Mouse (Mus musculus): ENCODE measurements around the gene Fam102a. TPM values are rescaled to one million over a fixed set of nuclear protein-coding genes. Genes with fewer than 3 reads are reported as not detected.
"Not testable (repeated sequence)": the region's sequence is repeated elsewhere in the genome, so short reads cannot be mapped to it uniquely, and the experiment has no call there.

Fam102a gene
- total RNA-seq (2014; rRNA removed) (23.6 and 25.4 TPM in 2 replicates), polyA plus RNA-seq (2015; fragmentation: Nextera tagmentation; extraction: Ambion mirVana) (7.9 and 8.2 TPM in 2 replicates)

- Histone ChIP-seq H3K27ac (peak within 1 kb of the TSS; percentile 94), H3K27me3 (ENCODE audit: insufficient read depth, low read length) (no peaks in the 10 kb centered on the region), H3K9ac (replicated peaks; ENCODE audit: low read length) (peak within 1 kb of the TSS; percentile 99), H3K4me1 (ENCODE audit: insufficient read depth, low read length) (peaks cover 23% of the 10 kb centered on the region), H3K4me2 (ENCODE audit: low read depth, low read length) (peak within 1 kb of the TSS; percentile 74), H3K36me3 (ENCODE audit: insufficient read depth, low read length) (no peaks in the 10 kb centered on the region), H3K4me3 (ENCODE audit: low read length) (peak within 1 kb of the TSS; percentile 97), H3K9me3 (ENCODE audit: low read length) (no peaks in the 10 kb centered on the region)
- ATAC-seq: peak; percentile 97
- DNase-seq (ENCODE audit: low spot score): peak; percentile 98
- no peak for TF ChIP-seq CTCF (IDR thresholded peaks at IDR 0.05; ENCODE audit: low read depth)
- under 1% methylated on average over 64 of the region's 67 CpGs for WGBS
Measured at GRCm38 (mm10) chr2:32534733-32535471, at the start of gene Fam102a. Fam102a (plus strand) TSS chr2:32535332.

- WGBS: 91% methylated on average over 4 of the region's 4 CpGs
Measured at GRCm38 (mm10) chr2:32485751-32486150, 49.4 kb upstream of the Fam102a start.

GRCm38 (mm10) chr2:32486155-32486554, 49.0 kb upstream of the Fam102a start:
- H3K9me3 ChIP-seq (ENCODE audit: low read length): no peaks in the 10 kb centered on the region
- no peak overlapping the region for H3K4me2 ChIP-seq (ENCODE audit: low read depth, low read length)
- H3K4me3 ChIP-seq (ENCODE audit: low read length): no peak overlapping the region
- no peak overlapping the region for H3K27ac ChIP-seq
- H3K36me3 ChIP-seq (ENCODE audit: insufficient read depth, low read length): no peaks in the 10 kb centered on the region
- DNase-seq (ENCODE audit: low spot score) (no peak), ATAC-seq (no peak)
- TF ChIP-seq CTCF (IDR thresholded peaks at IDR 0.05; ENCODE audit: low read depth): no peak
- no peaks in the 10 kb centered on the region for H3K27me3 ChIP-seq (ENCODE audit: insufficient read depth, low read length)
- no peak overlapping the region for H3K9ac ChIP-seq (replicated peaks; ENCODE audit: low read length)
- 81% methylated on average over 9 of the region's 9 CpGs for WGBS
- no peaks in the 10 kb centered on the region for H3K4me1 ChIP-seq (ENCODE audit: insufficient read depth, low read length)

More at GRCm38 (mm10) chr2:32485751-32486150, 49.4 kb upstream of the Fam102a start:
- Histone ChIP-seq H3K36me3 (ENCODE audit: insufficient read depth, low read length) (no peaks in the 10 kb centered on the region), H3K4me3 (ENCODE audit: low read length) (no peak overlapping the region), H3K9me3 (ENCODE audit: low read length) (no peaks in the 10 kb centered on the region), H3K4me1 (ENCODE audit: insufficient read depth, low read length) (no peaks in the 10 kb centered on the region), H3K27ac (no peak overlapping the region), H3K9ac (replicated peaks; ENCODE audit: low read length) (no peak overlapping the region), H3K4me2 (ENCODE audit: low read depth, low read length) (no peak overlapping the region), H3K27me3 (ENCODE audit: insufficient read depth, low read length) (no peaks in the 10 kb centered on the region)
- DNase-seq (ENCODE audit: low spot score): no peak
- no peak for ATAC-seq
- TF ChIP-seq CTCF (IDR thresholded peaks at IDR 0.05; ENCODE audit: low read depth): no peak

- no peaks in the 10 kb centered on the region for H3K4me1 ChIP-seq (ENCODE audit: insufficient read depth, low read length)
- WGBS: 8% methylated on average over 6 of the region's 6 CpGs
Measured at GRCm38 (mm10) chr2:32487124-32487623, 48.0 kb upstream of the Fam102a start.

GRCm38 (mm10) chr2:32488679-32489078, 46.5 kb upstream of the Fam102a start:
- DNase-seq (ENCODE audit: low spot score) (peak; percentile 93), ATAC-seq (peak; percentile 64)
- H3K36me3 ChIP-seq (ENCODE audit: insufficient read depth, low read length): no peaks in the 10 kb centered on the region
- WGBS: 0% methylated on average over 5 of the region's 5 CpGs
- peak; percentile 87 for TF ChIP-seq CTCF (IDR thresholded peaks at IDR 0.05; ENCODE audit: low read depth)
- H3K27me3 ChIP-seq (ENCODE audit: insufficient read depth, low read length): no peaks in the 10 kb centered on the region
- no peak overlapping the region for H3K27ac ChIP-seq
- H3K4me1 ChIP-seq (ENCODE audit: insufficient read depth, low read length): no peaks in the 10 kb centered on the region
- no peak overlapping the region for H3K4me2 ChIP-seq (ENCODE audit: low read depth, low read length)
- H3K9me3 ChIP-seq (ENCODE audit: low read length): no peaks in the 10 kb centered on the region
- H3K4me3 ChIP-seq (ENCODE audit: low read length): no peak overlapping the region
- no peak overlapping the region for H3K9ac ChIP-seq (replicated peaks; ENCODE audit: low read length)

More at GRCm38 (mm10) chr2:32487124-32487623, 48.0 kb upstream of the Fam102a start:
- Histone ChIP-seq H3K27me3 (ENCODE audit: insufficient read depth, low read length) (no peaks in the 10 kb centered on the region), H3K27ac (no peak overlapping the region), H3K4me3 (ENCODE audit: low read length) (no peak overlapping the region), H3K36me3 (ENCODE audit: insufficient read depth, low read length) (no peaks in the 10 kb centered on the region), H3K9me3 (ENCODE audit: low read length) (no peaks in the 10 kb centered on the region), H3K9ac (replicated peaks; ENCODE audit: low read length) (no peak overlapping the region), H3K4me2 (ENCODE audit: low read depth, low read length) (no peak overlapping the region)
- ATAC-seq (peak; percentile 83), DNase-seq (ENCODE audit: low spot score) (peak; percentile 93)
- peak; percentile 88 for TF ChIP-seq CTCF (IDR thresholded peaks at IDR 0.05; ENCODE audit: low read depth)

- not testable (repeated sequence) for H3K9me3 ChIP-seq (ENCODE audit: low read length); DNase-seq (ENCODE audit: low spot score); H3K36me3 ChIP-seq (ENCODE audit: insufficient read depth, low read length); H3K4me1 ChIP-seq (ENCODE audit: insufficient read depth, low read length); H3K27ac ChIP-seq; H3K4me2 ChIP-seq (ENCODE audit: low read depth, low read length); H3K27me3 ChIP-seq (ENCODE audit: insufficient read depth, low read length); H3K4me3 ChIP-seq (ENCODE audit: low read length); H3K9ac ChIP-seq (replicated peaks; ENCODE audit: low read length); ATAC-seq
Measured at GRCm38 (mm10) chr2:32490730-32491129, 44.4 kb upstream of the Fam102a start.

GRCm38 (mm10) chr2:32492661-32493060, 42.5 kb upstream of the Fam102a start:
- no peak overlapping the region for H3K4me2 ChIP-seq (ENCODE audit: low read depth, low read length)
- 57% methylated on average over 2 of the region's 2 CpGs for WGBS
- H3K36me3 ChIP-seq (ENCODE audit: insufficient read depth, low read length): no peaks in the 10 kb centered on the region
- no peaks in the 10 kb centered on the region for H3K9me3 ChIP-seq (ENCODE audit: low read length)
- ATAC-seq: no peak
- H3K27me3 ChIP-seq (ENCODE audit: insufficient read depth, low read length): no peaks in the 10 kb centered on the region
- no peaks in the 10 kb centered on the region for H3K4me1 ChIP-seq (ENCODE audit: insufficient read depth, low read length)
- H3K9ac ChIP-seq (replicated peaks; ENCODE audit: low read length): no peak overlapping the region
- no peak overlapping the region for H3K4me3 ChIP-seq (ENCODE audit: low read length)
- no peak overlapping the region for H3K27ac ChIP-seq
- no peak for TF ChIP-seq CTCF (IDR thresholded peaks at IDR 0.05; ENCODE audit: low read depth)
- DNase-seq (ENCODE audit: low spot score): no peak
